Mouse (Mus musculus) forebrain, embryonic 11.5 days (tissue): Measurements from ENCODE around the gene Col24a1. TPM values are rescaled to one million over a fixed set of nuclear protein-coding genes. Genes with fewer than 3 reads are reported as not detected.

ENCODE experiments used
- ATAC-seq: fragments of 200-750 bp; cut with Nextera tagmentation; replicated peaks from 2 replicates; pipeline ENCODE4 v1.8.0; 2017; ENCODE audit warnings: moderate TSS enrichment; ENCODE audit not compliant: low FRiP score
- DNase-seq: peaks from one replicate; pipeline ENCODE4 v3.0.0-alpha.2; 2017; ENCODE audit warnings: low spot score
- H3K27ac ChIP-seq: fragments of 300-500 bp; sonication (generic); 2 replicates; pipeline ENCODE4 v1.5.1; 2014; ENCODE audit warnings: low read depth, low read length
- H3K27me3 ChIP-seq: fragments of 300-500 bp; sonication (generic); 2 replicates; pipeline ENCODE4 v1.6.1; 2014; ENCODE audit warnings: mild to moderate bottlenecking, low read length, mixed read lengths; ENCODE audit not compliant: control insufficient read depth, insufficient read depth
- H3K36me3 ChIP-seq: fragments of 300-500 bp; sonication (generic); 2 replicates; pipeline ENCODE4 v1.6.1; 2014; ENCODE audit warnings: mild to moderate bottlenecking, low read length, moderate library complexity, mixed read lengths; ENCODE audit not compliant: control insufficient read depth, insufficient read depth
- H3K4me1 ChIP-seq: fragments of 300-500 bp; sonication (generic); replicated peaks from 2 replicates; pipeline ENCODE4 v1.6.1; 2014; ENCODE audit warnings: low read length, mixed read lengths; ENCODE audit not compliant: control insufficient read depth, insufficient read depth
- H3K4me2 ChIP-seq: fragments of 300-500 bp; sonication (generic); 2 replicates; pipeline ENCODE4 v1.6.1; 2014; ENCODE audit warnings: low read depth, mild to moderate bottlenecking, low read length, moderate library complexity, mixed read lengths; ENCODE audit not compliant: severe bottlenecking
- H3K4me3 ChIP-seq: fragments of 300-500 bp; sonication (generic); 2 replicates; pipeline ENCODE4 v1.5.1; 2014; ENCODE audit warnings: low read depth, low read length
- H3K9ac ChIP-seq: fragments of 300-500 bp; sonication (generic); 2 replicates; pipeline ENCODE4 v1.6.1; 2014; ENCODE audit warnings: low read length
- H3K9me3 ChIP-seq: fragments of 300-500 bp; sonication (generic); 2 replicates; pipeline ENCODE4 v1.6.1; 2016; ENCODE audit warnings: low read length, mixed read lengths; ENCODE audit not compliant: control insufficient read depth
- WGBS: fragments of 180-500 bp; shearing (Covaris S2); extraction: QIAGEN DNeasy Blood & Tissue Kit; methylation state at CpG from one replicate; pipeline ENCODE4 v1.1.7; 2014; 5-methylcytosine and 5-hydroxymethylcytosine counted together
- polyA plus RNA-seq: library from polyadenylated mRNA; unstranded; fragments of >200 nt; fragmentation: Nextera tagmentation; extraction: Ambion mirVana; gene quantifications from 2 replicates; pipeline ENCODE4 v1.2.1, GENCODE M21; 2014

Col24a1 gene
- polyA plus RNA-seq, 1 experiment from 2014 or later, result 0.61 TPM

GRCm38 (mm10) chr3:145331642-145332041 lies 39.4 kb downstream of the Col24a1 start:
- Histone ChIP-seq H3K27ac (no peak overlapping the region), H3K36me3 (no peaks in the 10 kb centered on the region), H3K9me3 (no peaks in the 10 kb centered on the region), H3K27me3 (no peaks in the 10 kb centered on the region), H3K4me1 (no peaks in the 10 kb centered on the region), H3K4me3 (no peak overlapping the region), H3K4me2 (no peak overlapping the region), H3K9ac (no peak overlapping the region)
- 74% methylated on average over 8 of the region's 8 CpGs for whole genome bisulfite sequencing
- ATAC-seq (no peak), DNase-seq (no peak)

- WGBS, result 76% methylated on average over 3 of the region's 3 CpGs
- no peak for DNase-seq
Measured at GRCm38 (mm10) chr3:145334046-145334445, 41.8 kb downstream of the Col24a1 start.

GRCm38 (mm10) chr3:145337161-145337560 lies 44.9 kb downstream of the Col24a1 start:
- H3K27me3 ChIP-seq, result no peaks in the 10 kb centered on the region
- no peaks in the 10 kb centered on the region for H3K36me3 ChIP-seq
- H3K4me3 ChIP-seq, result no peak overlapping the region
- DNase-seq (no peak), ATAC-seq (no peak)
- no peaks in the 10 kb centered on the region for H3K9me3 ChIP-seq
- no peak overlapping the region for H3K9ac ChIP-seq
- no peak overlapping the region for H3K4me2 ChIP-seq
- WGBS, result 56% methylated on average over 2 of the region's 2 CpGs
- no peak overlapping the region for H3K27ac ChIP-seq
- 0 out of 2 replicates have a peak, but pooled peaks cover 3% of the 10 kb centered on the region for H3K4me1 ChIP-seq

More at GRCm38 (mm10) chr3:145334046-145334445, 41.8 kb downstream of the Col24a1 start:
- ATAC-seq, result no peak
- no peak overlapping the region for H3K4me2 ChIP-seq
- 0 out of 2 replicates have a peak, but pooled peaks cover 3% of the 10 kb centered on the region for H3K4me1 ChIP-seq
- H3K9me3 ChIP-seq, result no peaks in the 10 kb centered on the region
- H3K36me3 ChIP-seq, result no peaks in the 10 kb centered on the region
- H3K27me3 ChIP-seq, result no peaks in the 10 kb centered on the region
- no peak overlapping the region for H3K4me3 ChIP-seq
- H3K27ac ChIP-seq, result no peak overlapping the region
- no peak overlapping the region for H3K9ac ChIP-seq

- Histone ChIP-seq H3K27me3 (no peaks in the 10 kb centered on the region), H3K4me3 (no peak overlapping the region), H3K4me1 (0 out of 2 replicates have a peak, but pooled peaks cover 3% of the 10 kb centered on the region), H3K9ac (no peak overlapping the region), H3K9me3 (no peaks in the 10 kb centered on the region), H3K4me2 (no peak overlapping the region), H3K27ac (no peak overlapping the region), H3K36me3 (no peaks in the 10 kb centered on the region)
- ATAC-seq (no peak), DNase-seq (no peak)
- 81% methylated on average over 10 of the region's 10 CpGs for WGBS
Measured at GRCm38 (mm10) chr3:145339851-145340499, 47.7 kb downstream of the Col24a1 start.

- Histone ChIP-seq H3K9me3 (no peaks in the 10 kb centered on the region), H3K9ac (no peak overlapping the region), H3K4me2 (no peak overlapping the region), H3K4me3 (no peak overlapping the region), H3K27me3 (no peaks in the 10 kb centered on the region), H3K4me1 (no peaks in the 10 kb centered on the region), H3K36me3 (no peaks in the 10 kb centered on the region), H3K27ac (no peak overlapping the region)
- 83% methylated on average over 3 of the region's 3 CpGs for WGBS
- ATAC-seq, result no peak
- DNase-seq, result no peak
Measured at GRCm38 (mm10) chr3:145348690-145349089, 56.4 kb downstream of the Col24a1 start.

GRCm38 (mm10) chr3:145353951-145354350 lies 61.7 kb downstream of the Col24a1 start:
- Histone ChIP-seq H3K27me3 (no peaks in the 10 kb centered on the region), H3K4me3 (no peak overlapping the region), H3K9me3 (no peaks in the 10 kb centered on the region), H3K4me2 (no peak overlapping the region), H3K27ac (no peak overlapping the region), H3K4me1 (no peaks in the 10 kb centered on the region), H3K36me3 (no peaks in the 10 kb centered on the region), H3K9ac (no peak overlapping the region)
- ATAC-seq, result no peak
- no peak for DNase-seq
- WGBS, result 80% methylated on average over 3 of the region's 3 CpGs

GRCm38 (mm10) chr3:145356865-145357487 lies 64.7 kb downstream of the Col24a1 start:
- ATAC-seq, result no peak
- H3K9ac ChIP-seq, result no peak overlapping the region
- no peaks in the 10 kb centered on the region for H3K4me1 ChIP-seq
- no peaks in the 10 kb centered on the region for H3K27me3 ChIP-seq
- H3K4me2 ChIP-seq, result no peak overlapping the region
- no peaks in the 10 kb centered on the region for H3K36me3 ChIP-seq
- no peak overlapping the region for H3K27ac ChIP-seq
- DNase-seq, result no peak
- WGBS, result 87% methylated on average over 6 of the region's 6 CpGs
- H3K4me3 ChIP-seq, result no peak overlapping the region
- H3K9me3 ChIP-seq, result no peaks in the 10 kb centered on the region; the same call in 1 of the 2 replicates

- Histone ChIP-seq H3K36me3 (no peaks in the 10 kb centered on the region), H3K4me2 (no peak overlapping the region), H3K27me3 (no peaks in the 10 kb centered on the region), H3K4me3 (no peak overlapping the region), H3K4me1 (no peaks in the 10 kb centered on the region), H3K9me3 (no peaks in the 10 kb centered on the region; the same call in 1 of the 2 replicates), H3K27ac (no peak overlapping the region), H3K9ac (no peak overlapping the region)
- no peak for ATAC-seq
- no peak for DNase-seq
- 51% methylated on average over 3 of the region's 3 CpGs for WGBS
Measured at GRCm38 (mm10) chr3:145365227-145365626, 73.0 kb downstream of the Col24a1 start.
